Mouse (Mus musculus) frontal cortex, adult (tissue): ENCODE measurements around the gene Nln.

Source experiments
- ATAC-seq: cut with Nextera tagmentation; 2 replicates; pipeline ENCODE4 v1.9.2; 2017; ENCODE audit warnings: mild to moderate bottlenecking, moderate library complexity, mixed read lengths; ENCODE audit not compliant: low TSS enrichment

Gene Nln

DNA sequence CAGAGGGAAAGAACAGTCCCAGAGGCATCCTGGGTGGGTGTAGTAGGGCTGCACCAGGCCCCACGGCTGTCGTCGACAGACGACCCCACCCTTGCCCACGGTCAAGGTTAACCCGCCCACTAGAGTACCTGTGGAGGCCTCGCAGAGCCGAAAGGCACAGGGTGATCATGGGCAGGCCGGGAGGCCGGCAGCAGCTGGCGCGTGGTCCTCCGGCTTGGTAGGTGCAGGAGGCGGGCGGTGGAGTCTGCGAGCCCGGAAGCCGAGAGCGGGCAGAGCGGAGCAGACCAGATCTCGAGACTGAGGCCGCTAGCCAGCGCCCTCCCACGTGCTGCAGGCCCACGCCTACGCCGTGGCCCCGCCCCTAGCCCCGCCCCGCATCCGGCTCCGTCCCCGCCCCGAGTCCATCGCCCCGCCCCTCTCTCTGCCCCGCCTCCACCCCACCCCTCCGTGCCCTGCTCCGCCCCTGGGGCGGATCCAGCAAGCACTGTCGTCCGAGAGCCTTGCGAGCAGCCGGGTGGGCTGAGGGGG lies at the start of gene Nln, which contains the start of gene Sgtb:
Gene Nln, minus strand, starts transcription at position 327 of the 528 bp plus-strand sequence.
Gene Sgtb, plus strand, starts transcription at position 454 of the 528 bp plus-strand sequence.
- peak; percentile 62 for ATAC-seq

DNA sequence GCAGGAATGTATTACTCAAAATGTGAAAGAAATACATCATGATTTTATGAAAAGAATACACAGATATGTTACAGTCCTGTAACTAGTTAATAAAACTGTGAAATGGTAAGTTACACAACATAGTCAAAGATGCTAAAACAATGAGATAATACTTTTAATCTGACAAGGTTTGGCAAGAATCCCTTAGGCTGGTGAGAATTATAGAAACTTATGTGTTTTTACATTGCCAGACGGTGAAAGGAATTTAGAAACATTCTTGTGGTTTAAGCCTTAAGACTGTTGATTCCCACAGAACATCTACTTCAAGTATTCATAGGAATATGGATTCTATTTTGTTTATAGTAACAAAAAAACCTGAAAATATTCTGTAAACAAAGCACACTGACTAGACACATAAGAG lies 46.3 kb upstream of the Nln start:
- ATAC-seq = no peak

DNA sequence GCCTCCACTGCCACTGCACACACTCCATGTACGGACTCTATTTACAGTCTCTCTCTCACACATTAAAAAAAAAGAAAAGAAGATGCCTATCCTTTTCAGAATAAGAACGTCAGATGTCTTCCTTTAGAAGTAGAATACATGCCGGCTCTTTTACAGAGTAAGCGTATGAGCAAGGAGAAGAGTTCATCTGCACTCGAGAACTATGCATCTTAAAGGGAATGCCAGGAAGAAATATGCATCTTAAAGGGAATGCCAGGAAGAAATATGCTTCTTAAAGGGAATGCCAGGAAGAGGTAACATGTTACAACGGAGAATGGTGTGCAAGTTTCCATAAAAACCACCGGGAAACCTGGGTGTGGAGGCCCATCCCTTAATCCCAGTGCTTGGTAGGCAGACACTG lies 45.7 kb upstream of the Nln start:
- peak; percentile 90 for ATAC-seq

DNA sequence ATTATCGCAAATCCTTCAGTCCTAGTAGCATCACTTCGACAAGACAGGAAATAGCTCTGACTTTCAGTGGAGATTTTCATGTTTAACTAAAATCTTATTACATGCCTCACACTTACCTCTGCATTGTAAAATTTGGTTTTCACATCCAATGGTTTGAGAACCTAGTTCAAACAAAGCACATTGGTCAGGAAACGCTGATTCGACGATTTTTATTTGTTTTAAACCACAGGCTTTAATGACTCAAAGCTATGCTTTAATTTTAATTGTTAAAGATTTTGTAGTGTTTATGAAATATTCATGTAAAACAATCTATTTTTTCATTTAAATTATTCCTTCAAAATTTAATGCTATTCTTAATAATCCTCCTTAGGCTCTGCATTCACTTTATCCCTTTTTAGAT lies 44.8 kb upstream of the Nln start:
- ATAC-seq = no peak

DNA sequence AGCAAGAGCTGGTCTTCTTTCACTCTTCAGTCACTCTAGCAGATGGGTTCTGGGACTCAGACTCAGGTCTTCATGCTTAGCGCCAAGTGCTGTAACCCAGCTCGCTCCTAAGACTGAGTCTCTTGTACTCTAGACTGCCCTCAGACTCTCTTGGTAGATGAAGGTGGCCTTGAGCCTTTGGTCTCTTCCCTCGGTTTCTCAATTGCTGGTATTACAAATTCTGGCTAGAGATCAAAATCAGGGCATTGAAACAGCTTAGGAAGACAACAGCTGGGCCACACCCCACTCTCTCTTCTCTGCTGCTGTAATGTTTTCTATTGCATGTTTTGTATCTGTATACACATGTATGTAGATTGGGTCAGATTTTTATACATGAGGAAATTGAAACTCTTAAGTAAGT lies 36.2 kb upstream of the Nln start:
- ATAC-seq = no peak

DNA sequence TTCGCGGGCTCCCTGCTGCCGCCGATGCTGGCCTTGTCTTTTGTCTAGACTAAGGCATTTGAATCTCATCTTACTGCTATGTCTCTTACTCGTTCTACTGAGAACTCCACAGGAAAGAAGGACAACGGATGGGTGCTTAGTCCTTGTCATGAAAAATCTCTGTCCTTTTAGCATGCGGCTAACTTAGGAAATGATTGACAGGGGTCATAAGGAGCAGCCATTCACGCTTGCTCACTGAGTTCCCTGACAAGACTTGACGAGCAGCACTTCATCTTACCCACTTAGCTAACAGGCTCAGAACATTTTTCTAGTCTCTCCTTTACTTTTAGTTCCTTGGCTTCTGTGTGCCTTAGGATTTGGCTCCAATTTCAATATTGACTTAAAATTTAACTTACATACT lies 35.5 kb upstream of the Nln start:
- no peak for ATAC-seq

DNA sequence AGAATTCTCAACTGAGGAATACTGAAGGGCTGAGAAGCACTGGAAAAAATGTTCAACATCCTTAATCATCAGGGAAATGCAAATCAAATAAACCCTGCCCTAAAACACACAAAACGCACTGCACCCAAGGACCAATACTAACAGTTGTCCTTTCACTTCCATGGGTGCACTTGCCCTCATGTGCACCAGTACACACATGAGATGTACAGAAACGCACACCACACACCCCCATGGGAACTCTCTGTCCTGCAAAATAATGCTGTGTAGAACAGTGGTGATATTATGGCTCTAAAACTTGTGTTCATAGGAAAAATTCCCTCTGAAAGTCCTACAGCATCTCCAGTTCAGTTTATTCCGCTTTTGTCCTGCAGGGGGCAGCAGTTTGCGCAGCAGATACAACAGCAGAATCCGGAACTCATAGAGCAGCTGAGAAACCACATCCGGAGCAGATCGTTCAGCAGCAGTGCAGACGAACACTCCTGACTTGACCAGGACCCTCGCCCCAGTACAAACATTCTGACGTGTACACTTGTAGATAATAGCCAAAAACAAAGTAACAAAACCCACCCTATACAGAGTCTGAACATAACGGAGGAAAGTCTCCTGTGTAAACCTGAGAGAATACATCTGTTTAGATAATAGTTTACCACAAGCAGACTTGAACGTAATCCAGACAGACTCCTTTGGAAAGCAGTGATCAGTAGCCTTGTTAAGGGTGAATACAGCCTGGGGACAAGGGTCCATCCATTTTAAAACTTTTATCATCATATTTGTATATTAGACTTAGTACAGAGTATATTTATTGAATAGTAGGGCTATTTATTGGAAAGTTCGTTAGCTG lies 30.2 kb upstream of the Nln start:
- peak; percentile 90 for ATAC-seq

DNA sequence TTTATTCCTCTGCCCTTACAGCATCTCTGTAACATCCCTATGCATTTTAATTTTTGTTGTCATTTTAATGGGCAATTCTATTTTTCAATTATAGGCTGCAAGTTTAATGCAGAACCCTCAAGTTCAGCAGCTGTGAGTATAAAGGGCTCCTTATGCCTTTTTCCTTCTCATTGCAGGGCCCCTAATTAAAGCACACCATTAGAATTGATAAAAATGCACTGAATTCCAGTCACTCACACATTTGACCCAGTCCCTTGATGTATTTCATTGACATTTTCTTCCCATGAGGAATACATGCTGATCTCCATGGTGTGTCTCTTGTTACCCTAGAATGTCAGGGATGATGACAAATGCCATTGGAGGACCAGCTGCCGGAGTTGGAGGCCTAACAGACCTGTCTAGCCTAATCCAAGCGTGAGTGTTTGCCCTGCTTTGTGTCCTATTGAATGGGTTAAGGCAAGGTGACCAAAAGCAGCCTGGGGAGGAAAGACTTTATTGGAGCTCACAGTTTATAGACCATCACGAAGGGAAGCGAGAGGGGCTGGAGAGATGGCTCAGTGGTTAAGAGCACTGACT lies 25.2 kb upstream of the Nln start:
- no peak for ATAC-seq

DNA sequence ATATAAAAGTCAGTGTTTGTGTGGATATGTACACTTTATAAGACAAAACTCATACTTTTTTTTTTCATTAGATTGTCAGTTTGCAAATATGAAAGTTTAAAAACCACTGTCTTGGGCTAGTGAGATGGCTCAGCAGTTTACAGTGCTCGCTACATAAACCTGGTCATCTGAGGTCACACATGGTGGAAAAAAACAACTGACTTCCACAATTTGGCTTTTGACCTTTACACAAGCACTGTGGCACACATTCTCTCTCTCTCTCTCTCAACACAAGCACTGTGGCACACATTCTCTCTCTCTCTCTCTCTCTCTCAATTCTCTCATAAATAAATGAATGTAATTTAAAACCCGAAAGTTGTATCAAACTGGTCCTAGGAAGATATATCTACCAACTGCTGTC lies 23.1 kb upstream of the Nln start:
- no peak for ATAC-seq

DNA sequence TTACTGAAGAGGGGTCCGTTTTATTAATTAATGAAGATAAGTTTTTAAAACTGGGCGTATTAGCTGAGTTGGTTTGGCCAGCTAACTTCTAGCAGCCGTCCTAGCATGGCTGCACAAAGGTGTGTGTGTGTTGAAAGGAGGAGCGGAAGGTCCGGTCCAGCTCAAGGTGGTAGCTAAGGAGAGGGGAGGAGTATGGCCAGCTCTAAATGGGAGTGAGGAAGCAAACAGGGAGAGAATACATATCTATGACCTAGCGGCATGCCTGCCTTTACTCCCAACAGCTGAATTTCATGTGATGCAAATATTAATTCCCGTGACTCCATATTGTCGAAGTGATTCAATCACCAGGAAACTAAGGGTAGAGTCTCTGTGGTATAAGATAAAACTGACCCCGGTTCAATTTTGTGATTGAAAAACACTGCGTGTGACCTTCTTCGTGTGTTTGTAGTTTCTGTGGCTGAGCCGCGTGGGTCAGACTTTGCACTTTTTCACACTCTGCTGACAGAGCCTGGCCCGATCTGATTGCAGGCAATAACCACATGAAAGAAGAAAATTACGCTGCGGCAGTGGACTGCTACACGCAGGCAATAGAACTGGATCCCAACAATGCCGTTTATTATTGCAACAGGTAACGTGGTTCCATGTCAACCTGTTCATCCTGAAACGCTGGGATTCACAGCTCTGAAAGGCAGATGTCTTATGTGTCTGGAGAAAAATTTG lies 14.4 kb upstream of the Nln start:
- no peak for ATAC-seq

DNA sequence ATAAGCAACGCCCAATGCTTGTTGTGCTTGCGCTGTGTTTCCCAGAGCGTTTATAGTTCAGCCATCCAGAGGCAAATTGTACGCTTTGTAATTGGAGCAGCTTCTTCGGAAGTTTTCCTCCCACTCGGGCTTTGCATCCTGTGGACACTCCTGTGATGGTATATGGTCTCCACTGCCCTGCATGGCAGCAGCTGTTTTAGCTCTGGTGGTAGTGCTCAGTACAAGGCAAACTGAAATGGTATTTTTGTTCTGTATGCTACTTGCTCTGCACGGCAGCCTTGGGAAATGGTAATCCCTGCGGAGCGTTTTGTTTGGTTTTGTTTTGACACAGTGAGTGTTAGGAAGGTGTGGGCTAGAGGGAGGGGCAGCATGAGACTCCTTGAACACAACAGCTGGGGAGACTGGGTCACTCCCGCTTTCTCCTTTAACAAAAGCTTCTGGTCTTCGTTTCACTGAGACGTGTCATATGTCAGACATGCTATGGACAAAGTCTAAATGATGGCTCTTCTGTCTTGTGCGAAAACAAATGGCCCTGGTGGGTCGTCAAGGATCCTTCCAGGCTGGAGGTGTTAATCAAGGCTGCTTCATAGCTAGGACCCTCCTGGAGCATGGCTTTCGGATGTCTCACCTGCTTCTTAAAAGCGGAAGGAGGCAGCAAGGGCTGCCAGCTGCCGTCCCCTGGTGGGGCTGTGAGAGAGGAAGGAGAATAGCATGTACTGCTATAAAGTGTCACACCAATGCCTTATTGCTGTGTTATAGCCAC lies 12.8 kb upstream of the Nln start:
- ATAC-seq = peak; percentile 53

DNA sequence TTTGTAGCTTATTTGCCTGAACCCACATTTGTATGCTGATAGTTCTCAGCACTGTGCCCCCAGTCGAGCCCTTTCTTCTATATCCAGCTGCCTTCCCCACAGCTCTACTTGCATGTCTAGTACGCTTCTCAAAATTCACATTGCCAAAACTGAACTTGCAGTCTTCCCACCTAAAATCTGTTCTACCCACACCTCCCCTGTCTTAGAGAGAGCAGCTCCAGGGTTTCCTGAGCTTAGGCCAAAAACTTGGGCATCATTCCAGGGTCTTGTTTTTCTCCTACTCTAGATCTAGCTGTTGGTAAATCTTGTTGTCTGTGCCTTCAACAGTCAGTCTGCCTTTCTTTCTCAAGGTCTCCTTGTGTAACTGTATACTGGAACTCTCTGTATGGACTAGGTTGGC lies 5.4 kb upstream of the Nln start:
- ATAC-seq = peak; percentile 70

DNA sequence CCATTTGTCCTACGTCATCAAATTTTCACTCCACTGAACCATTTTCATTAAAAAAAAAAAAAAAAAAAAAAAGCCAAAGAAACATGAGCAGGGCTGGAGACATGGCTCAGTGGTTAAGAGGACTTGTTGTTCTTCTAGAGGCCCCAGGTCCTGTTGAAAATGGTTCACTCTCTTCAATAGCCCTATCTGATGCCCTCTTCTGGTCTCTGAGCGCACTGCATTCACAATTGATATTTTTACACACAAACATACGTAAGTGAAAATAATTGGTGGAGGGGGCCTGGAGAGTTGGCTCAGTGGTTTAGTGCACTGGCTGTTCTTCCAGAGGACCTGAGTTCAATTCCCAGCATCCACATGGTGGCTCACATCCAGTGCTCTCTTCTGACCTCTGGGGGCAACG lies 4.4 kb upstream of the Nln start:
- no peak for ATAC-seq

DNA sequence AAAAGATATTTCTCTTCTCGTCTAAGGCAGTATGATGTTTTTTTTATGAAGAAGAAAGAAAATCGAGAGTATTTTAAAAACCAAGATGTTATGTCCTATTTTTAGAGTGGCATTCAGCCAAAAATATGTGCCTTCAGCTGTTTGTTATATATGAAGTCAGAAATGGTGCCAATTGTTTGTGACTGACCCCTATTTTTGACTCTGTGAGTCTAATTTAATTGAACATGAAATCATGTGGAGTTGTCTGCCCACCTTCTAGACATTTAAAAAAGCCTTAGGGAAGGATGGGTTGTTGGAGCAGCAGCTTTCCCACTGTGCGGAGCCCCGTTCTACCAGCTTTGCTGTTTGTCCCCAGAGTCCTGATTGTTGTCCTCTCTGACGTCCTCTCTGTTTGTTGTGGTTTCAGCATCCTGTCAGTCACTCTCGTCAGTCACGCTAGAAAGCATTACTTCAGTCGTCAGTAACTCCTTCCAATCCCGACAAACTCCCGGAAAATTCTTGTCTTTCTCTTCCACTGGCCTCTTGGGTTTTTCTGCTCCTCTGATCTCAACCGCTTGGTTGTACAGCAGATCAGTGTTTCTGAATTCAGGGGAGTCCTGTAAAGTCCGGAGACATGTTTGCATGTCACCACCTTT lies 3.0 kb upstream of the Nln start:
- no peak for ATAC-seq

DNA sequence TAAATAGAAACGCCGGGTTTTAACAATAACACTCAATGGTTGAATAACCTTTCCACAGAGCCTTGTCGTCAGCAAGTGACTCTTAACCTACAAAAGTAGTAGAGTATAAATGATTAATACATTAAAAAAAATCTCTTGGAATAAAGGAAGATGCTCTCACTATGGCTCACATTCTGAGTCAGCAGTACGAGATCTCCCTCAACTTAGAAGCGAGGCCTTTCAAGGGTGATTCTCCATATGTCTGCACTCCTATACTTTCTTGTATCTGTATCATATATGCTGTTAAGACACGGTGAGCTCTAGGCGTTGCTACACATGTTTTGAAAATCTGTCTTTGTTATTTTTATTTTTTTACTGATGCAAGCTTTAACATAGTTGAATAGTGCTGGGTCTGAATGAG lies 1.1 kb upstream of the Nln start:
- ATAC-seq = no peak

DNA sequence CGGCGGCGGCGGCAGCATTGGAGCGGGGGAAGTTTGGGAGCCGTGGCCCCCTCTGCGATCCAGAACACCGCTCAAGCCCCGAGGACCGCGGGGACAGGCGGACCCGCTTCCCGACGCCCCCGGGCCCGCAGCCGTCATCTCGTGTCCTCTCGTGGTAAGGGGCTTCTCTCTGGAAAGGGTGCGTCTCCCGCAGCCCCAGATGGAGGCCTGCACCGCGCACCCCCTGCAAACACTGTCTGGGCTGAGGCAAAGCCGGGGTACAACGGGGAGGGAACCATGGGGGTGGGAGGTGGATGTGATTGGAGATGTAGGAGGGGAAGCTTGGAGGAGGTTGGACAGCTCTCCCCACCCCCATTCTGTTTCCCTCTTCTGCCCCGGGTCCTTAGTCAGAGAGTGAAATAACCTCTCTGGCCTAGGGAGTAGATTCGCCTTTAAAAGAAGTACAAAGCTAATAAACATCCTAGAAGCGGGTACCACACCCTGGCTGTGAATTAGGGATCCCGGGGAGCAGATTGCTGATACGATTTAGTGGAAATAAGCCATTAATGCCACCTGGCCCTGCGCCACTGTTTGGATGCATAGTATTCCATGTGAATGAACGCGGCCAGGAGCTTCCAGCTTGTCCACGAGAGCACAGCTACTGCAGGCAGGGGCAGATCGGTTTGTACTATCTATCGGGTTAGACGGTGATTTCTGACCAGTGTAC lies 555 bp upstream of the Nln start:
- ATAC-seq = peak; percentile 42

DNA sequence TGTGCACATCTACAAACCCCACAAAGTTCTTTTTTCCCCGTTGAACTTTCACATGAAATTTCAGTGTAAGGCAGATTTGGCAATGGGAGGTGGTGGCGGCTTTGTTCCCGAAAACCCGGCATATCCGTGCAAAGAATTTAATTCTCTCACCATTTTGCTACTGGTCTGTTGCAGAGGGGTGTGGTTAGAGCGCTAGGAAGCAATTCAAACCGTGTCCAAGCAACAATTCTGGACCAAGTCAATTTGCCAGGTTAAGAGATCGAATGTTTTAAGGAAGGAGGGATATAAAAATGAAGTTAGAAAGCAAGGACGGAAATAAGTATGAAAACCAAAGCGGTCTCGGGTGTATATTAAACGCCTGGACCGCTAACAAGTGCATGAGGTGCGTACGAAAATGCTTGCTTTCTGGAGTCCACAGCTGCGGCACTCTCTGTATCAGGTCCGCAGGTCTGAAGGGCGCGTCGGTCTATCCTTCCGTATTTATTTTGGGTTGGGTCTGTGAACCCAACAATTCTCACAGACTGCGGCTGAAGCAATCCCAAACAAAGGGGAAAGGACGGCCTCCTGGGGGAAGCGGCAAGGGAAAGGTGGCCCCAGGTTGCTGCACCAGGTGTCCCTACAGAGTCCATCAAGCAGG lies 645 bp downstream of the Nln start:
- peak; percentile 4; the same call in 1 of the 2 replicates for ATAC-seq

DNA sequence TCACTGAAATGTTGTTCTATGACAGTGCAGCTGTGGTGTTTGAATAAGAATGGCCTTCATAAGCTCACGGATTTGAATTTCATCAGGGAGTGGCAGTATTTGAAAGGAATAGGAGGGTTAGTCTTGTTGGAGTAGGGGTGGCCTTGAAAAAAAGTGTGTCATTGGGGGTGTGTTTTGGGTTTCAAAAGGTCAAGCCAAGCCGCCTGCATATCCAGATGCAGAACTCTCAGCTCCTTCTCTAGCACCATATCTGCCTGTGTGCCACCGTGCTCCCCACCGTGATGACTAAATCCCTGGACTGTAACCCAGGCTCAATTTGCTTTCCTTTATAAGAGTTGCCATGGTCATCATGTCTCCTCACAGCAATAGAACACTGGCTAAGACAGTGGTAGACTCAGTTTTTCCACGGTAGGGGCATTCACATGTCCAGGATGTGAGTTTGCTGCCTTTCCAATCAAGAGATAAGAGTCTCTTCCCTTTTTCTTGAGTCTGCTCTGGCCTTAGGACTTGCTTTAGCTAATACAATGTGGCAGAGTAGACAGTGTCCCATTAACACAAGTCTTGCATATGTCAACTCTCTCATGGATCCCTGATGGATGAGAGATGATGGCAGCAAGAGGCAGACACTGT lies 7.7 kb downstream of the Nln start:
- ATAC-seq = no peak

DNA sequence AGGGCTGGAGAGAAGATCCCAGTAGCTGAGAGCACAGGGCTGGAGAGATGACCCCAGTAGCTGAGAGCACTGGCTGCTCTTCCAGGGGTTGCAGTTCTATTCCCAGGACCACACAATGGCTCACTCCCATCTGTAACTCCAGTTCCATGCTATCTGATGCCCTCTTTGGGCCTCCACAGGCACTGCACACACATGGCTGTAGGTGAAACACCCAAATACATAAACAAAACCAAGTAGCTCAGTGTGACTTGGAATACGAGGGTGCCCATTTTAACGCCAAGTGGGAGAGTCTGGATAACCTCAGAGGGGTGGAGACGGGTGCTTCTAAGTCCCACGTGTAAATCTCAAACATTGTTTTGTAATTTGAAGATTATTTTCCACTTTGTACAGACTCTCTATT lies 9.0 kb downstream of the Nln start:
- no peak for ATAC-seq

DNA sequence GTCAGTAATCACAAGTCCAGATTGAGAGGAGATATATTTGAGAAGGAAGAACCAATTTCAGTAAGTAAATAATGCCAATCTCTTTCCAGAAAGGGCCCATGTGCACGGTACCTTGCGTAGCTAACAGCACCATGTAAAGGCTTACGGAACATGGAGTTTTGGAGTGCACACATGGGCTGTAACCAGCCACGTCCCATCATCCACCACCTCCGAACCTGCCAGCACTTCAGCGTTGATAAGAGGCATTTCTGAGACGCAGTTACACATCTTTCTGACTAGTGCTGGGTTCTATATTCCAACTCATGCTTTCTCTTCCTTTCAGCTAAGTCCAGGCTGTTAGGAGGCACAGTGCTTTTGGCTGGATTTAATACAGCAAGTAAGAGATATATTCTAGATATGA lies 12.2 kb downstream of the Nln start:
- ATAC-seq = no peak
